Mouse (Mus musculus): ENCODE results near the gene Enpp3. TPM values are rescaled to one million over a fixed set of nuclear protein-coding genes. Genes with fewer than 3 reads are reported as not detected.
A peak's percentile ranks its signal among the peaks of the same experiment; 100 is the strongest.
"Not testable (repeated sequence)": the region's sequence is repeated elsewhere in the genome, so short reads cannot be mapped to it uniquely, and the experiment has no call there.

The Enpp3 gene
- total RNA-seq, 1 experiment from 2014 or later, result 3.1 TPM

GRCm38 (mm10) chr10:24823265-24823664, 19.4 kb downstream of the Enpp3 start:
- no peak for DNase-seq

GRCm38 (mm10) chr10:24822842-24823241, 19.8 kb downstream of the Enpp3 start:
- DNase-seq, result no peak

GRCm38 (mm10) chr10:24821990-24822676, 20.5 kb downstream of the Enpp3 start:
- DNase-seq, result no peak

- DNase-seq, result no peak
Measured at GRCm38 (mm10) chr10:24819526-24819925, 23.1 kb downstream of the Enpp3 start.

GRCm38 (mm10) chr10:24810639-24811038, 32.0 kb downstream of the Enpp3 start:
- DNase-seq, result no peak

- DNase-seq, result no peak
Measured at GRCm38 (mm10) chr10:24806756-24807155, 35.9 kb downstream of the Enpp3 start.

GRCm38 (mm10) chr10:24805876-24806275, 36.7 kb downstream of the Enpp3 start:
- DNase-seq, result no peak

- DNase-seq, result no peak
Measured at GRCm38 (mm10) chr10:24805173-24805572, 37.5 kb downstream of the Enpp3 start.

- not testable (repeated sequence) for DNase-seq
Measured at GRCm38 (mm10) chr10:24802742-24803244, 39.8 kb downstream of the Enpp3 start.

GRCm38 (mm10) chr10:24801796-24802195, 40.8 kb downstream of the Enpp3 start:
- no peak for DNase-seq

GRCm38 (mm10) chr10:24797246-24797645, 45.4 kb downstream of the Enpp3 start:
- DNase-seq, result peak; percentile 67

GRCm38 (mm10) chr10:24792756-24793155, 49.9 kb downstream of the Enpp3 start:
- no peak for DNase-seq

GRCm38 (mm10) chr10:24789747-24790545, 52.7 kb downstream of the Enpp3 start:
- peak; percentile 52 for DNase-seq

GRCm38 (mm10) chr10:24785345-24785744, 57.3 kb downstream of the Enpp3 start:
- no peak for DNase-seq

GRCm38 (mm10) chr10:24784624-24785276, 57.9 kb downstream of the Enpp3 start:
- DNase-seq, result no peak

GRCm38 (mm10) chr10:24783946-24784345, 58.7 kb downstream of the Enpp3 start:
- DNase-seq, result no peak

- DNase-seq, result no peak
Measured at GRCm38 (mm10) chr10:24778643-24779020, 64.0 kb downstream of the Enpp3 start.

- DNase-seq, result no peak
Measured at GRCm38 (mm10) chr10:24777916-24778642, 64.5 kb downstream of the Enpp3 start.

GRCm38 (mm10) chr10:24769496-24769895, 73.1 kb downstream of the Enpp3 start:
- DNase-seq, result no peak

GRCm38 (mm10) chr10:24767695-24768094, 74.9 kb downstream of the Enpp3 start:
- no peak for DNase-seq

GRCm38 (mm10) chr10:24766061-24766460, 76.6 kb downstream of the Enpp3 start:
- DNase-seq, result no peak

- no peak for DNase-seq
Measured at GRCm38 (mm10) chr10:24765151-24765755, 77.4 kb downstream of the Enpp3 start.

All from adrenal gland, postnatal 25 days (tissue).